Mouse (Mus musculus): ENCODE results near the gene Rab17.

The Rab17 gene

DNA sequence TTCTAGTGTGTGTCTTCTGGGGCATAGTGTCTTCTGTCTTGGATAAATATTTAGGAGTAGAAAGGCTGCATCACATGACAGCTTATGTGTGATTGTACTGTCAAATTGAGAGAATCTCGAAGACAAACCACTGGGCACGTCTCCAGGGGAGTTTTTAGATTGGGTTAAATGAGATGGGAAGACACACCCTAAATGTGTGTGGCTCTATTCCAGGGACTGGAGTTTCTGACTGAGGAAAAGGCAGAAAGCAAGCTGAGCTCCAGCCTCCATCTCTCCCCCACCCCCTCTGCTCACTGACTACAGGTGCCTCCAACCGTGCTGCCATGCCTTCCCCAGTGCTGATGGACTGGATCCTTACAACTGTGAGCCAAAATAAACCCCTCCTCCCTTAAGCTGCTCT, 11.9 kb upstream of the Rab17 start:
- DNase-seq, result no peak

DNA sequence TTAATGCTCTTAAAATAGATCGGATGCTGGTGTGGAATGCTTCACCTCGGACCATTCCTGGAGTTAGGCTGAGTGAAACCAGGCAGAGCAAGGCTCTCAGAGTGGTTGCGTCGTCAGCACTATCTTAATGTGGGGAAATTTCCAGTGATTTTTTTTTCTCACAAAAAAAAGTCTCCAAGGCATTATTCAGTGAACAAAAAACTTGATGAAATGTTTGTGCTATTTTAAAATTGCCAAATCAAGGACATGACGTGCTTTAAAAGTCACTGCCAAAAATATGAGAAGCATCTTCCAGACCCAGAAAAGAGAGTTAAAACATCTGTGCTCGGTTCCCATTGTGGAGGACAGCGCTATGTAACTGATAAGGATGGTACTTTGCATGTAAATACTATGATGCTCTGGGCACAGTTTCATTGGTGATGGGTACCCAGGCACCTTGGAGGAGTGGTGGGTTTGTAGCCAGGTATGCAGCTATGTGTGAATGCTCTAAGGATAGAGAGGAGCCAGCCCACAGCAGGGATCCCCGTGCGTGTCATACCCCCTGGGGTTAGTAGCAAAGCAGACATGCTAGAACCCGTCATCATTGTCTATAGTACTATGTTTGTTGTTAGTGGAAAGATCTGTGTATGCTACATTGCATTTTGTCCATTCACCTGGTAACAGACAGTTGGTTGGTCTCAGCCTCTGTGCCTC, 11.3 kb upstream of the Rab17 start:
- no peak for DNase-seq

DNA sequence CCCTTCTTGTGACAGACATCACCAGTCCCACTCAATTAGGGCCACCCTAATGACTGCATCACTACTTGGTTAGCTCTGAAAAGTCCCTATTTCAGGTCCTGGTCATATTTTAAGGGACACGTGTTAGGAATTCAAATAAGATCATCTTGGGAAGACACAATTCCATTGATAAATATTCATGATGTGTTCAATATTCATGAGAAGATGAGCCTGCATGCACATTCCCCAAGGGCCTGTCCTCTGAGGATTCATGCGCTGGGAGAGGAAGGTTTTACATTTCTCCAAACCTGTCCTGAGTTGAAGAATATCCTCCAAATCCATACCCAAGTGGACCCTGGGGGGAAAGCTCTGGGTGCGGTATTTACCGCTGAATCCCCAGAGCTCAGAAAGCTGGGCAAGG, 6.5 kb upstream of the Rab17 start:
- DNase-seq, result no peak

DNA sequence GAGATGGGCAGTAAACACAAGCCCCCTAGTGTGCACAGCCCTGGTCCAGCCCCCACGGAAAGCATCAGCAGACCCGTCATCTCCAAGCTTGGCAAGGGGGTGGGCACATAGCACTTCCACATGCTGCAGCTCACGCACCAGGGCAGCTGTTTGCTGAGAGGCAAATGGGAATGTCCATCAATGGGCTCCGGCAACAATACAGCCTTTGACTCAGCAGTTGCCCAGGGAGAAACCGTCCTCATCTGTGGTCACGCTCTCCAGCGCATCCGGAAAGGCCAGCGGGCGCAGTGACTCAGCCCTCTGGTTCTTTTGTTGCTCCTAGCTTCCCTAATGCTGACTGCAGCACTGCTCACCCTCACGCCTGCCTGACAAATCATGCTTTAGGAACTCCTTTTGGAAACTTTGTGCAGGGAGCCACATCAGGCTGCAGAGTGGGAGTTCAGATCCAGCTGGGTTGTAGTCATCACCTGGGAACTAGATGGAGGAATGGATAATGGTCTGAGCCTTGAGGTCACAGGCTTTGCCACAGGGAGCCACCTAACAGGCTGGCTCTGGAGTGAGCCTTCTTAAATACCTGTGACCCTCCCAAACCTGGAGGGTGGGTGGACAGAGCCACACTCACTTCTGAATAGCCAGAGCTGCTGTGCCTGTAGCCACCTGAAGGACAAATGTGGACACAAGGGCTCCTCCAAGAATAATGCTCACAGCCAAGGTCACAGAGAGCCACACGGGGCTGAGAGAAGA, 5.6 kb upstream of the Rab17 start:
- DNase-seq, result peak; percentile 19

DNA sequence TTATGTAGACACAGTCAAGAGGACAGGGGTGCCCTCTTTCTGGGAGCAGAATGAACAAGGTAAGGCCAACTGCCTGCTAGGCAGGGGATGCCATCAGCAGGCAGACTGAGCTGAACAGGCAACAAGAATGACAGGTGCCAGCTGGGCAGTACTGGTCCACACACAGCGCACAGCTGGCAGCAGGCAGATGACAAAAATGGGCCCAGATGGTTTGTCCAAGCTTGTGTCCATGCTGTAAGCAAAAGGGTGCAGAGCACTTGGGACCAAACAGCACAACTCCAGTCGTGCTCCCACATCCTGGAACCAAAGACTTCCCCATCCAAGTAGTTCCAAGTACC, 4.1 kb upstream of the Rab17 start:
- no peak for DNase-seq

DNA sequence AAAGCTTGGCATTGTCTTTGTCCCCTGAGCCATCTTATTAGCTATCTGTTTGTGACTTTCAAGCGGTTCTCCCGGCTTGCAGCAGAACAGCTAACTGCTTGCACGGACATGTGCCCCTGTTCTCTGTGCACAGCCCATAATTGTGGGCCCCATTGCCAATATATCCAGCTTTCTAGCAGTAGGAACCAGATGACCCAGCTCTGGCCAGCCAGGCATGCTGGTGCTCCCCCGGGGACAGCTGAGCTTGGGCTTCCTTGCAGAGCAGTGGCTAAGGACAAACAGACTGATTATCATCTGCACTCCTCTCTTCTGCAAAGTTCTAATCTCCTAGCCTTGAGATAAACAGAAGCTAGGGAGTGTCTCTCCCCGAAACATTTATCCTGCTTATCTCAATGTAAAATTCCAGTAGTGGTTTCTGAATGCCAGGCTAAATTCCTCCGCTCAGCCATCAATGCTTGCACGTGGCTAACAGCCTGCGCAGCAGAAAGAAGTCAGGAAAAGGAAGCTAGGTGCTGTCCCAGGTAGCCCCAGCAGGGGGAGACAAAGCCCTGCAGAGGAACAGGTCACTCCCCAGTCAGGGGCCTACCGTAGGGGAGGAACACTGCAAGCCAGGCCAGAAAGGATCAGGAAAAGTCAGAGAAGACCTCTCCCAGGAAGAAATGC, 3.6 kb upstream of the Rab17 start:
- DNase-seq, result peak; percentile 86

DNA sequence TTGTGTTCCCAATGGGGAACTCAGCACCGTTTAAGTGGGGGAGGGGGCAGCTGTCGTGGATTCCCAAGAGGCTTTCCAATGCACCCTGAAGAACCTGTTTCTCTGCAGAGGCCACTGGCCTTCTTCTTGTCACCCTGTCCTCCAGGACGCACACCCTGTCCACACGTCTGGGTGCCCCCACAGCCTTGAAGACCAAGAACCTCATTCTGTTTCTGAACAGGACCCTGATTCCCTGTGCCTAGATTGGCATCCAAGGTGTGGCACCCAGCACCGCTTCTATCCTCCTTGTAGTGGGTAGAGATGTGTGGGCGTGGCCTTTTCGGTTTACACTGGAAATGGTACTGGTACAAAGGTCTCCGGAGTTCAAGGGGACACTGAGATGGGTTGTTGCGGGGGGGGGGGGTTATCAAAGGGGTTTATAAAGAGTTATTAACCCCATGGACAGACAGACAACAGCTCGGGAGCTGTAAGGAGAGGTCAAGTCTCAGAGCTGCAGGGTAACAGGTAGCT, 475 bp upstream of the Rab17 start:
- DNase-seq, result no peak

DNA sequence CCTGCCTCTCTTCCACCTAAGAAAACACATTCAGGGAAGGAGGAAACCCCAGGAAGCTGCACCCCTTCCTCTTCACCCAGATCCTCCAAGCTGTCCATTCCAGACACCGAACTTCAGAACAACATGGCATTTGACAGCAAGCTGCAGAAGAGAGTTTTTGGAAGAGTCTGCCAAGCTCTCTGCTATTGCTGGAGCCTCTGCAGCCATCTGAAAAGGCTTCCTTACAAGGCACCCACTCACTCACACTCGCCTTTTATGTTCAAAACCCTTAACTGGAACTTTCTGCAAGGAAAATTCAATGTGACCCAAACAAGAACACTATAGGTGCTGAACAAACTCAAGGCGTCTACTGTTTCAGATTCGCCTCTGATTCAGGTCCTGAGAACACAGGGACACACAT, 812 bp downstream of the Rab17 start:
- DNase-seq, result no peak

DNA sequence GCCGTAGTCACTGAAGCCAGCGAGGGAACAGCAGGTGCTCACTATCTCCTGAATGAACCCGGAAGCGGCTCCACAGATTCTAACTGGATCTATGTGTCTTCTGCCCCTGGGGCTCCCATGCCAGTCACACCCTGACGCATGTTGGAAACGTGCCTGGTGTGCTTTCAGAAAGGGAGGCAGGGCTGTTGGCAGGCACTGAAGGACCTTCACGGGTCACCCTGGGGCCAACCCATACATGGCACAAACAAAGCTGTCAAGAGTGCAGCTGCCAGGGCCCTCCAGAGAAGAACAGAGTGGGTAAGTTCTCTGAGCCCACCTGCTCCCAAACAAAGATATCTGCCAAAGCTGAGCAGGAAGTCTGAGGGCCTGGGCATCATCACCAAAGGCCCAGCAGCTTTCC, 1.9 kb downstream of the Rab17 start:
- DNase-seq, result no peak

DNA sequence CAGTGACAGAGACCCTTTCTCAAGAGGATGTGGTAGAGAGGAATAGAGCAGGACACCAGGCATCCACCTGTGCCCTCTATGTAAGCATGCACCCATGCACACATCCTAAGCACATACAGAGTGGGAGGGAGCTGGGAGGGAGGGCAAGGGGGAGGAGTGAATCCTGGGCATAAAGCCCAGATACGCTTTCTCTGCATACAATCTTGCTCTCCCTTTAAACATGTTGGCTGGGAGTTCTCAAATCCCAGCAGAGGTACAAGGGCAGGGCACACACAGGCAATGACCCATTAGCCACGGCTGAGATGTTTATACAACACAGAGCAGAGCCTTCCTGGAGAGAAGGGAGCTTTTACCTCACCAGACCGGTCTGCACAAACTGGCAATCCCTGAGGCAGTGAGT, 6.5 kb downstream of the Rab17 start:
- DNase-seq, result no peak

DNA sequence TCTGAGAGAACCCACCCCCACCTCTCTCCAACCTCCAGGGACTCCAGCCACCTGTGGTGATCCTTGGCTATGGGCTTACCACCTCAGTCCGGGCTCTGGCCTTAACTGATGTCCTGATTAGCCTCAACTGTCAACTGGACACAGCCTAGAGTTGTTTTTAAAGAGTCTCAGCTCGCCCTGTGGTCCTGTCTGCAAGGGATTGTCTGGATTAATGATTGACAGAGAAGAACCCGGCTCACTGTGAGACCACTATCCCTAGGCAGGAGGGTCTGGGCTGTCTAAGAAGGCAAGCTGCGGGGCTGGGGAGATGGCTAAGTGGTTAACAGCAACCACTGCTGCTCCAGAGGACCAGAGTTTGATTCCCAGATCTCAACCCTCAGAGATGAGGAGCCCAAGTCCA, 6.9 kb downstream of the Rab17 start:
- DNase-seq, result no peak

DNA sequence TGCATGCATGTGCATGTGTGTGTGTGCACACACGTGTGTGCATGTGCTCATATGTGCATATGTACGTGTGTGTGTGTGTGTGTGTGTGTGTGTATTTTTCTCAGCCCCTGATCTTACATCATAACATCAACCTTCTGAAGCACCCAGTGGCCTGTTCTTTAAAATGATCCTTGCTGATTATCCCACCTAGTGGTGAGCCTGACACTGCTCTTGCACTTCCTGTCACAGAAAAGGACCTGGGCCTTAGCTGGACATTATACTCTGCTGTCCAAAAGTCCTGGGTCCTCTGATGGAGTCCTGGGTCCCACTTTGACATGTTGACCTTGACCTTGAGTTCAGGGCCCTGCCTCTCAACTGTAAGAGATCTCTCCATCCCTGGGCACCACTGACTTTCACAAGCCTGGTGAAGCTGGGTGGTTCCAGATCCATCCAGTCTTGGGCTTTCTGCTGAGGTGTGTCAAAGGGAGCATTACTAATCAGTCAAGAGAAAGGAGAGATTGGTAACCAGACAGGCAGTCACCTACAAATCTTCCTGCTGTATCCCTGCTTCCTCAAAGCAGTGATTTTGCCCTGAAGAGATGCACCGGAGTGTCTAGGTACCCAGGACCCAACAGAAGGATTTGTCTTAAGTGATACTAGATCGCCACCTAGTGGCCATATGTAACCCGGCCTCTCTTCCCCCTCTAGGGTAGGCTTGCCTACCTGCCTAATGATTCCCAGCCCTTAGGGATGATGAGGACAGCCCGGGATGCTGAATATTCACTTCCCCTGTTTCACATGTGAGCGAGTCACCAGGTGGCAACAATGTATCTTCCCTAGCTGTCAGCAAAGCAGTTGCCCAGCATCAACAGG, 13.0 kb downstream of the Rab17 start:
- DNase-seq, result peak; percentile 68

DNA sequence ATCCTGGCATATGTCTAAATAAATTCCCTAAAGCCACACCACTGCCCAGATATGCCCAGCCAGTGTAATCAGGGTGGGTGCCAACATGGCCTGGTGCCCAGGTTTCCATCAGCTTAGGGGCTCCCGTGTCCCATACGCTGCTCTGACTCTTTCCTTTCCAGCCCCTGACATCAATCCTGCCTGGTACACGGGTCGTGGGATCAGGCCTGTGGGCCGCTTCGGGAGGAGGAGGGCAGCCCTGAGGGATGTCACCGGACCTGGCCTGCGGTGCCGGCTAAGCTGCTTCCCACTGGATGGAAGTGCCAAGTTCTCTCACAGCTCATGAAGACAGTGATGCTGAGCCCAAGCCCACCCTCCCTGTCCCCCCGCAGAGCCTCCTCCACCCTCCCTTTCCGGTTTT, 15.8 kb downstream of the Rab17 start:
- no peak for DNase-seq

DNA sequence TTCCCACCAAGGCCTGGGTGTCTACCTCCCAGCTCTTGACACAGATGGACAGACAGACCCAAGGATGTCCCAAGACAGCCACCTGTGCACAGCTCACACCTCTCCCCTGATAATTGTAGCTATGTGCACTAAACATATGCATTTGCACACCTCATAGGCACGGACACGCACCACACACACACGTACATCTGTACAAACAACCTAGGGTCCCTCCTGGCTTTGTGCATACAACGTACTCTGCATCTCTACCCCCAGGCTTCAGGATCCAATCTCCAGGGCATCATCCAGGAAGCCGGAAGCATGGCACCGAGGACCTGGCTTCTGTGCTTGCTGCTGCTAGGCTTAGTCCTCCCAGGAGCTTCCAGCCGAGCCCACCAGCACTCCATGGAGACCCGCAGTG, 16.7 kb downstream of the Rab17 start, which contains the start of gene Prlh:
Prlh (plus strand) TSS at position 301 of the 400 bp plus-strand sequence.
- DNase-seq, result no peak

DNA sequence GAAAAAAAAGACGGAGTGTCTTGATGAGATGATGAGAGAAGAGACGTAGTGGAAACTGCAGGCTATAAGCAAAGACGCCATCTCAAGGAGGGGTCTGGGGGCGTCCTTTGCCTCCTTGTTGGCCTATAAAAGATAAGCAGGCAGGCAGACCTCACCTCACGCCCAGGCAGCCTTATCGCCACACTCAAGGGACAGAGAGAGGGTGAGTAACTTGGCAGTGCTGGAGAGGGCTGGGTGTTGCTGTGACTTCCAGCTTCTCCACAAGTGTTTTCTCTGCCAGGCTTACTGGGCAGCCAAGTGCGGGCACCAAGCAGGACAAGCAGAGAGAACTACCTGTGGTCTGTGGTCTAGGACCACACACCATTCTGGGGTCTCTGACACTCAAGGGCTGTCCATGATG, 17.8 kb downstream of the Rab17 start:
- DNase-seq, result no peak

DNA sequence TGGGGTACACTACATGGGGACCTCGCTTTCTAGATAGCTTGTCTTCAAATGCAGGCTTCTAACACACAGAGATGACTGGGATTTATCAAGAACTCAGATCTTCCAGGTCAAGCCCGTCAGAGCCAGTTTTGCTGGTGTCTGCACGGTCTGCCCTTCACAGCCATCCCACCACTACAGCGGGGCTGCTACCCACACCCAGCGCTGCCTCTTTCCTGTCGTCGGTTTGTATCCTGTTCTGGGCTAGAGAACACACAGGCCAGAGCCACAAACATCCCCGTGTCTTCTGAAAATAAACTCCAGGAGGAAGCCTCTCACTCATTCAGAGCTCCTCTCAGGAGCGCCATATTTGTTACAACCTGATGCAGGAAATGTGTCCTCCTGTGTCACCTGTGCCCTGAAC, 20.2 kb downstream of the Rab17 start:
- no peak for DNase-seq

DNA sequence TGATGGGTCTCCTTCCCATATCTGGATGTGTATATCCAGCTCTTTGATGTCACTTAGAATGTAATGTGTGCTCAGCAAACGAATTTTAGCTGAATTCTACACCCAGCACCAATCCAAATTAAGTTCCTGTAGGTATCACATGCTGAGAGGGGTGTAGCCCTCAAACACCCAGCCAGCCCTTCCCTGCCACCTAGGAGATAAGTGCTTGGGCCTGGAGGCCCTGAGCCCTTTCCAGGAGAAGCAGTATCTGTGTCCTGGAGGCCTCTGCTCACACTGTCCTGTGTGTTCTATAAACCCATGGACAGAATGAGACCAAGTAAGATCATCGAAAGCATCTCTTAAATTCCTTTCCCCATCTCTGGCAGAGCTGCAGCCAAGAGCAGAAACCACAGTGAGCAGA, 22.2 kb downstream of the Rab17 start:
- DNase-seq, result no peak

DNA sequence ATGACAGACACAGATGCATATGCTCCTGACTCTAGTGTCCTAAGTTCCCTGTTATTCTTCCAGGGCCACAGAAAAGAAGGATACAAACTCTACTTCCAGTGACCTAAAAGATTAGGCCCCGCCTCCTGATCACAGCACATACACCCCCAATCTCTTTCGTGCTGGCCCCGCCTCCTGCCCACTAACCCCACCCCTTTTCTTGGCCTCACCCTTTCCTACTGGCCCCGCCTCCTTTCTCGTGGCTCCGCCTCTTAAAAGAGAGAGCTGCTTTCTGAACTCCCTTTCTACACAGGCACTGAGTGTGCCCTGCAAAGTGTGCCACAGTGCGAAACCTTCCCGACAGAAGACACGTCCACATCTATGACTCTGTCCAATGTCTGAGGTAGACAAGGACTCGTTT, 24.3 kb downstream of the Rab17 start:
- DNase-seq, result no peak

DNA sequence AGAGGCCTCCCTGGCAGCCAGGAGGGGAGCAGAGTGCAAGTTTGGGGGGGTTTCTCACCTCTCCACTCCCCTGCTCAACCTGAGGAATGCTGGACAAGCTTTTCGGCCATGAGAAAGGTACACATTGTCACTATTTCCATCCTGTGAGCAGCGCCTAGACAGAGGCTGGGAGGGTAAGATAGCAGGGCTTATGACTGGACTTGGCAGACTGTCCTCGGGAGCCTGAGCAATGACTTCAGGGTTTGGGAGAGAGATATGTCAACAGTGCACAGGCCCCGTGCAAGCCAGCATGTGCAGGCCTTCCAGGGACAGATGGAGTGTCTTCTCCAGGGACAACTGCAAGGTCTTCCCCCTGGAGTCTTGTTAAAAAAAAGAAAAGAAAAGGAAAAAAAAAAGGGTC, 29.5 kb downstream of the Rab17 start:
- no peak for DNase-seq

DNA sequence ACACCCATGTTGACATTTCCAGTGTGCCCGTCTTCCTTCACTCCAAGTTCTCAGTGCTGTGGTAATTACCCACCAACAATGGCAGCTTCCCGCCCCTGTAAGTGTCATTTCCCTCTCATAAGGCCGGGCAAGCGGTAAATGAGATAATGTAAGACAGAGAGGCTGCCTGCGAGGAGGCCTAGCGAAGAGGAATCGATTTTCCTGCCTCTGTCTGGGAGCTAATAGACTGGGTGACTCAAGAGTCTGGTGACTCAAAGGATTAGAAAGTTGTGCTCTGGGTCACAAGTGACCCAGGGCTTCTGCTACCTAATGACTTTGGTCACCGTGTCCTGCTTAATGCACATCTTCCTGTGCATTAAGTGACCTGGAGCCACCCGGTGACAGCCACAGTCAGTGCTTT, 32.5 kb downstream of the Rab17 start:
- DNase-seq, result no peak

DNA sequence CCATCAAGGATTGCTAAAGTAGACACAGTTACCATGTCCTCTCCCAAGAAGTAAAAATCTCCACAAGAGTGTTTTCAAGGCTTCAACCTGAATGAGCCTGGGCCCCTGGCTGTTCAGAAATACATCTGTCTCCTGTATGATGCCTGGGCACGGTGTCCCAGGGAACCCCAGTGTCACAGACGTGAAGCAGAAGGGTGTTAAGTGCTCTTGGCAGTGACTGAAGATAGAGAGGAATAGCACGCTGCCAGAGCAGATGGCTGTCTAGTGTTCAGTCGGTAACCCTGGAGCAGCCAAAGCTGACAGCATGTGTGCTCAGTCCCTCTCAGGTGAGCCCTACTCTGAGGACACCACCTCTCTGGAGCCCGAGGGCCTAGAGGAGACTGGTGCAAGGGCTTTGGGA, 36.5 kb downstream of the Rab17 start:
- peak; percentile 34 for DNase-seq

DNA sequence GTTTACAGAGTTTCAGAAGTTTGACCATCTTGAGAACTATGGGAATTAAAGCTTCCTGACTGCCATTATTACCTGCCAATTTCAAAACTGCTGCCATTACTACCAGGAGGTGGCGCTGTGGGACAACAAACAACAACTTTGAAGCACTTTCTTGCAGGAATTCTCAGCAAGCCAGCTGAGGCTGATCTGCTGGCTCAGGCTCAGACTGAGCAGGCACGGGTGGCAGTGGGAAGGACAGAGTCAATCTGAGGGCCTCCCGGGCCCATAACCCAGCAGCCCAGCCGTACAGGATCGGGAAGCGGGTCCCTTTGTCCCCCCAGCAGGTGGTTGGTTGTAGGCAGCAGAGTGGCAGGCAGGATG, 40.9 kb downstream of the Rab17 start:
- DNase-seq, result peak; percentile 58

DNA sequence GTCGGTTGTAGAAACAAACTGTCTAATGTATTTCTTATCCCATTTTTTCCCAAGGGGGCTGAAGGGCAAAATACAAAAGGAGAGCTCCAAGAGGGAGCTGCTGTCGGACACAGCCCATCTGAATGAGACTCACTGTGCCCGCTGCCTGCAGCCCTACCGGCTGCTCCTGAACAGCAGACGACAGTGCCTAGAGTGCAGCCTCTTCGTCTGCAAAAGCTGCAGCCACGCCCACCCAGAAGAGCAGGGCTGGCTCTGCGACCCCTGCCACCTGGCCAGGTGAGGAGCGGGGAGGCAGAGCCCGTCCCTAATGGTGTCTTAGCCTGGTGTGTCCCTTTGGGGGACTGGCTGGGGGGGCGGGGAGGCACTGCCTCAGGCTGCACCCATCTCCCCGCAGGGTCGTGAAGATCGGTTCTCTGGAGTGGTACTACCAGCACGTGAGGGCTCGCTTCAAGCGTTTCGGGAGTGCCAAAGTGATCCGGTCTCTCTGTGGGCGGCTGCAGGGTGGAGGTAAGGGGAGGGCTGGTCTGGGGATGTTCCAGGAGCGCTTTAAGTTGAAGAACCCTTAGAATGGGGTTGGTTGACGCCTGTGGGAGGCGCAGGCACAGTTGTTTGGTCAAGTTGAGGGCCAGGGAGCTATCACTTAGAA, 41.4 kb downstream of the Rab17 start:
- DNase-seq, result no peak

All from cerebellum, adult 9-10 months (tissue).